Mouse (Mus musculus) bone marrow macrophage, adult 2 months (primary cell): ENCODE results near the gene Bcl2.

Experiments used
- CTCF ChIP-seq: IDR thresholded peaks from 2 replicates; pipeline ENCODE4 v1.5.1; 2012; ENCODE audit warnings: low read depth, mild to moderate bottlenecking, low read length, moderate library complexity
- POLR2A ChIP-seq: IDR thresholded peaks from 2 replicates; pipeline ENCODE4 v1.6.1; 2012; ENCODE audit warnings: mild to moderate bottlenecking, low read depth, low read length, borderline replicate concordance

DNA sequence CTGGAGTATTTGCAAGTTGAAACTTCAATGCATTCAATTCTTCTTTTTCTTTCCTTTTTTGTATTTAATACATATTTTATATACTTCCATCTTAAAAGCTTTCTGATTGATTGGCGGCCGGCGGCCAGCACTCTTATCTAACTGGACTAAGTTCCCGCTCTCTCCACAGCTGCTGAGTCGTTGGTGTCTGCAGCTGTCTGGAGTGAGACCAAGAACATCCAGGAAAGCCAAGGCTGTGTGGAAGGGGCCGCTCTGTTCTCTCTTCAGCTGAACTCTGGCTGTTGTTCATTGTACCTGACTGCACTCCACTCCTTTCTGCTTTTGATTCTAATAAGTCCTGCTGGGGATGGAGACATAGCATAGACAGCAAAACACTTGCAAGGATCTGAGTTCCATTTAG, 190.3 kb downstream of the Bcl2 start:
- TF ChIP-seq CTCF (no peak), POLR2A (no peak)
